Mouse (Mus musculus): ENCODE results near the gene Fam241a. TPM values are rescaled to one million over a fixed set of nuclear protein-coding genes. Genes with fewer than 3 reads are reported as not detected.

Gene Fam241a
- polyA plus RNA-seq, 1 experiment from 2014 or later = 10.1 TPM

GRCm38 (mm10) chr3:127913885-127914709, 18.0 kb upstream of the Fam241a start:
- no peak for ATAC-seq (ENCODE audit: low FRiP score)
- no peak overlapping the region for H3K9ac ChIP-seq
- no peaks in the 10 kb centered on the region for H3K36me3 ChIP-seq
- WGBS = 61% methylated on average over 16 of the region's 16 CpGs
- no peaks in the 10 kb centered on the region for H3K27me3 ChIP-seq
- H3K4me1 ChIP-seq (replicated peaks) = no peaks in the 10 kb centered on the region
- H3K27ac ChIP-seq = no peak overlapping the region
- no peaks in the 10 kb centered on the region for H3K9me3 ChIP-seq
- no peak overlapping the region for H3K4me2 ChIP-seq
- H3K4me3 ChIP-seq = no peak overlapping the region

DNA sequence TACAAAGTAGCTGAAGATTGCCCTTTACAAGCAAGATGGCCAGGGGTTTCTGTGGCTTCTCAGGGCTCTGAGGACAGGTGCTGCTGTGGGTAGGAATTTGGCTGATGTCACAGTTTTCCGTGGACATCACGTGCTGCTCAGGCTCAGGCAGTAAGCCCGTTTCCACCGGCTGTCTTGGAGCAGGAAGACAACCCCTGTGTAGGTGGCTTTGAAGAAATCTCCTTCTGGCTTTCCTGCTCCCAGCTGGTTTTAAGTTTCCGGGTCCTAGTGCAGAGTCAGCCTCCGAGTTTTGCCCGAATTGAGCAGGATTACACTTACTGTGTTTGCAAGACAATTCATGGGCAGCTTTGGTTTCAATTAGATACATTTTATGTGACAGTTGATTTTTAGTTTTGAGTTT, 13.8 kb upstream of the Fam241a start:
- 79% methylated on average over 7 of the region's 7 CpGs for WGBS
- ATAC-seq (ENCODE audit: low FRiP score) = no peak
- no peak overlapping the region for H3K9ac ChIP-seq
- no peaks in the 10 kb centered on the region for H3K36me3 ChIP-seq
- no peaks in the 10 kb centered on the region for H3K27me3 ChIP-seq
- H3K4me1 ChIP-seq (replicated peaks) = no peaks in the 10 kb centered on the region
- H3K4me3 ChIP-seq = no peak overlapping the region
- H3K9me3 ChIP-seq = no peaks in the 10 kb centered on the region
- H3K4me2 ChIP-seq = no peak overlapping the region
- no peak overlapping the region for H3K27ac ChIP-seq

- Histone ChIP-seq H3K27ac (no peak overlapping the region), H3K4me1 (replicated peaks) (0 out of 2 replicates have a peak, but pooled peaks cover 10% of the 10 kb centered on the region), H3K9ac (peak overlapping the region; percentile 76), H3K27me3 (peaks cover 6% of the 10 kb centered on the region; the same call in 1 of the 2 replicates), H3K36me3 (no peaks in the 10 kb centered on the region), H3K9me3 (no peaks in the 10 kb centered on the region), H3K4me2 (peak overlapping the region; percentile 71), H3K4me3 (peak overlapping the region; percentile 76)
- no peak for ATAC-seq (ENCODE audit: low FRiP score)
- WGBS = 31% methylated on average over 7 of the region's 7 CpGs
Observed at GRCm38 (mm10) chr3:127894981-127895779, 944 bp downstream of the Fam241a start.

GRCm38 (mm10) chr3:127893902-127894301, 2.2 kb downstream of the Fam241a start:
- Histone ChIP-seq H3K27me3 (peaks cover 6% of the 10 kb centered on the region; the same call in 1 of the 2 replicates), H3K9ac (no peak overlapping the region), H3K4me2 (no peak overlapping the region), H3K36me3 (no peaks in the 10 kb centered on the region), H3K9me3 (no peaks in the 10 kb centered on the region), H3K4me1 (replicated peaks) (0 out of 2 replicates have a peak, but pooled peaks cover 10% of the 10 kb centered on the region), H3K27ac (no peak overlapping the region), H3K4me3 (no peak overlapping the region)
- WGBS = 82% methylated on average over 7 of the region's 7 CpGs
- no peak for ATAC-seq (ENCODE audit: low FRiP score)

DNA sequence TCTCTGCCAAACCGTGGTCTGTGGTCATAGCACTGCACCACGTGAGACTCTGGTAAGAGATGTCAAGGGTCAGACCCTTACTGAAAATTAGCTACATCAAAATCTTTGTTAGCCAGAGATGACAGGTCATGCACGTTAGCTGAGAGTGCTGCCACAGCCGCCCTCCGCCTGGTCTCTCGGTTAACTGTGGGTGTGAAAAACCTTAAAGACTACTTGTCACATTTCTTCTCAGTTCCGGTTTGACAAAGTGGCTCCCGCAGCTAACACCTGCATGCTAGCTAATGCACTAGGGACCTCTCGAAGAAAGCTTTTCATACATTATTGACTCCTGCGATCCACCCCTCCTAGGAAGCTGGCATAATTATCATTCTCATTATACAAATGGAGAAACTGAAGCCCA, 4.2 kb downstream of the Fam241a start:
- no peak overlapping the region for H3K4me3 ChIP-seq
- peaks cover 6% of the 10 kb centered on the region; the same call in 1 of the 2 replicates for H3K27me3 ChIP-seq
- no peak overlapping the region for H3K27ac ChIP-seq
- H3K9ac ChIP-seq = no peak overlapping the region
- 37% methylated on average over 10 of the region's 10 CpGs for WGBS
- H3K36me3 ChIP-seq = no peaks in the 10 kb centered on the region
- no peak overlapping the region for H3K4me2 ChIP-seq
- 0 out of 2 replicates have a peak, but pooled peaks cover 7% of the 10 kb centered on the region for H3K4me1 ChIP-seq (replicated peaks)
- ATAC-seq (ENCODE audit: low FRiP score) = no peak
- no peaks in the 10 kb centered on the region for H3K9me3 ChIP-seq

GRCm38 (mm10) chr3:127890008-127890407, 6.1 kb downstream of the Fam241a start:
- no peaks in the 10 kb centered on the region for H3K9me3 ChIP-seq
- no peak for ATAC-seq (ENCODE audit: low FRiP score)
- no peak overlapping the region for H3K27ac ChIP-seq
- H3K4me3 ChIP-seq = no peak overlapping the region
- H3K36me3 ChIP-seq = no peaks in the 10 kb centered on the region
- H3K27me3 ChIP-seq = peaks cover 5% of the 10 kb centered on the region; the same call in 1 of the 2 replicates
- H3K9ac ChIP-seq = no peak overlapping the region
- H3K4me2 ChIP-seq = no peak overlapping the region
- H3K4me1 ChIP-seq (replicated peaks) = 0 out of 2 replicates have a peak, but pooled peaks cover 6% of the 10 kb centered on the region

GRCm38 (mm10) chr3:127889570-127889969, 6.6 kb downstream of the Fam241a start:
- WGBS = 67% methylated on average over 3 of the region's 3 CpGs
- no peak overlapping the region for H3K4me3 ChIP-seq
- H3K36me3 ChIP-seq = no peaks in the 10 kb centered on the region
- H3K9ac ChIP-seq = no peak overlapping the region
- H3K4me2 ChIP-seq = no peak overlapping the region
- peaks cover 1% of the 10 kb centered on the region; the same call in 1 of the 2 replicates for H3K27me3 ChIP-seq
- H3K4me1 ChIP-seq (replicated peaks) = 0 out of 2 replicates have a peak, but pooled peaks cover 6% of the 10 kb centered on the region
- no peaks in the 10 kb centered on the region for H3K9me3 ChIP-seq
- H3K27ac ChIP-seq = no peak overlapping the region
- ATAC-seq (ENCODE audit: low FRiP score) = no peak

GRCm38 (mm10) chr3:127881684-127882083, 14.4 kb downstream of the Fam241a start:
- no peaks in the 10 kb centered on the region for H3K9me3 ChIP-seq
- H3K36me3 ChIP-seq = no peaks in the 10 kb centered on the region
- H3K9ac ChIP-seq = no peak overlapping the region
- no peak overlapping the region for H3K27ac ChIP-seq
- H3K27me3 ChIP-seq = no peaks in the 10 kb centered on the region
- WGBS = 63% methylated on average over 2 of the region's 2 CpGs
- no peak overlapping the region for H3K4me3 ChIP-seq
- H3K4me2 ChIP-seq = no peak overlapping the region
- H3K4me1 ChIP-seq (replicated peaks) = no peaks in the 10 kb centered on the region
- no peak for ATAC-seq (ENCODE audit: low FRiP score)

- Histone ChIP-seq H3K4me1 (replicated peaks) (peaks cover 2% of the 10 kb centered on the region; the same call in 1 of the 2 replicates), H3K9ac (no peak overlapping the region), H3K4me2 (no peak overlapping the region), H3K36me3 (no peaks in the 10 kb centered on the region), H3K27ac (no peak overlapping the region), H3K27me3 (no peaks in the 10 kb centered on the region), H3K4me3 (no peak overlapping the region), H3K9me3 (no peaks in the 10 kb centered on the region)
- no peak for ATAC-seq (ENCODE audit: low FRiP score)
- 90% methylated on average over 3 of the region's 3 CpGs for WGBS
Observed at GRCm38 (mm10) chr3:127879968-127880367, 16.2 kb downstream of the Fam241a start.

DNA sequence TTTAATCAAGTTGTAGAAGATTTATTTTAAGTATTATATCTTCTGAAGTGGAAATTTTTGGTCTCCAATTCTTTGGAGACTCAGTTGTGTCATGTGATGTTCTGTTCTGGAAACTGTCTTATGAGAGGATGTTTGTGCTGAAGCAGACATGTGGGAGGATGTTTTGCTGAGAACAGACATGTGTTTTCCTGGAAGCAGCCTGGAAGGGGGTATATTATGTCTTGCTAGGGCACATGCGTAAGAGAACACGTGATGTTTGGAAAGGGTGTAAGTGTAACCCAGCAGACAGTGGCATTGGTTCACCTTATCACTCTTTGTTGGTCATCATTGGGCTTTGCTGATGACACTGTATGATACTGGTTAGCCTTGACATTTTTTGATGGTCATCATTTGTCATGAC, 20.6 kb downstream of the Fam241a start:
- peaks cover 16% of the 10 kb centered on the region for H3K4me1 ChIP-seq (replicated peaks)
- 93% methylated on average over 2 of the region's 2 CpGs for WGBS

GRCm38 (mm10) chr3:127875059-127875458, 21.1 kb downstream of the Fam241a start:
- Histone ChIP-seq H3K27me3 (no peaks in the 10 kb centered on the region), H3K4me3 (no peak overlapping the region), H3K27ac (peak overlapping the region; percentile 64; the same call in 1 of the 2 replicates), H3K9ac (no peak overlapping the region), H3K9me3 (no peaks in the 10 kb centered on the region), H3K36me3 (no peaks in the 10 kb centered on the region), H3K4me2 (no peak overlapping the region), H3K4me1 (replicated peaks) (peaks cover 16% of the 10 kb centered on the region)
- ATAC-seq (ENCODE audit: low FRiP score) = no peak
- WGBS = 61% methylated on average over 7 of the region's 7 CpGs

More for the DNA sequence above, 20.6 kb downstream of the Fam241a start:
- H3K9me3 ChIP-seq = no peaks in the 10 kb centered on the region
- H3K27me3 ChIP-seq = no peaks in the 10 kb centered on the region
- H3K4me3 ChIP-seq = no peak overlapping the region
- no peak overlapping the region for H3K27ac ChIP-seq
- H3K9ac ChIP-seq = no peak overlapping the region
- no peak overlapping the region for H3K4me2 ChIP-seq
- no peak for ATAC-seq (ENCODE audit: low FRiP score)
- no peaks in the 10 kb centered on the region for H3K36me3 ChIP-seq

DNA sequence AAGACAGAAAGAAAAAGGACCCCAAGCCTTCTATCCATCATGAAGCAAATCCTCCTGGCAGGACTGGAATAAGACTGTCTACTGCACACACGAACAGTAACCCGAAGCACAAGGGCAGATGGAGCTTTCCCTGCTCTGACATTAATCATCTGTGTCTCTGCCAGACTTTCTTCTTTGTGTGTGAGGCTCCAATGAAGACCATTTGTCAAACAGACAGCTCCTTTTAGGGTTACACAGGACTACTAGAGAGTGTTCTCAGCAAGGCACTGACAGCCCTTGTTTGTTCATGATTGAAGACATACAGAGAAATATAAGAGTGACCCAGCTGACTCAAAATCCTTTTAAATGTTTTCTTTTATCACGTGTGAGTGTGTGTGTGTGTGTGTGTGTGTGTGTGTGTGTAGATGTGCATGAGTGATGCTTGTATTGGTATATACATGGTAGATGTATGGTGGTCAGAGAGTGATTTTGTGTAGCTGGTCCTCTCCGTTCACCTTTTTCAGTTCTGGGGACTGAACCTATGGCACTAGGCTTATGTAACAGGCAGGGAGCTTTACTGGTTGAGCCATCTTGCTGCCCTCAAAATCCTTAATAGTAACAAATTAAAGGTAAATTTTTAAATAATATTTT, 21.8 kb downstream of the Fam241a start:
- Histone ChIP-seq H3K27ac (peak overlapping the region; percentile 64; the same call in 1 of the 2 replicates), H3K9me3 (no peaks in the 10 kb centered on the region), H3K4me1 (replicated peaks) (peaks cover 16% of the 10 kb centered on the region), H3K4me3 (no peak overlapping the region), H3K4me2 (no peak overlapping the region), H3K9ac (no peak overlapping the region), H3K36me3 (no peaks in the 10 kb centered on the region), H3K27me3 (no peaks in the 10 kb centered on the region)
- ATAC-seq (ENCODE audit: low FRiP score) = peak; percentile 95
- whole genome bisulfite sequencing = 26% methylated on average over 4 of the region's 4 CpGs

Measured in hindbrain, embryonic 13.5 days (tissue).